Mouse (Mus musculus) hindbrain, embryonic 12.5 days (tissue): ENCODE results near the gene Mtif2. TPM values are rescaled to one million over a fixed set of nuclear protein-coding genes. Genes with fewer than 3 reads are reported as not detected.

Experiments used
- ATAC-seq: fragments of 200-750 bp; cut with Nextera tagmentation; 2 replicates; pipeline ENCODE4 v1.8.0; 2017; ENCODE audit warnings: moderate TSS enrichment; ENCODE audit not compliant: low FRiP score
- H3K27ac ChIP-seq: fragments of 300-500 bp; sonication (generic); 2 replicates; pipeline ENCODE4 v1.5.1; 2016; ENCODE audit warnings: mild to moderate bottlenecking
- H3K27me3 ChIP-seq: fragments of 300-500 bp; sonication (generic); 2 replicates; pipeline ENCODE4 v1.6.1; 2016; ENCODE audit warnings: mild to moderate bottlenecking
- H3K36me3 ChIP-seq: fragments of 300-500 bp; sonication (generic); 2 replicates; pipeline ENCODE4 v1.6.1; 2016; ENCODE audit warnings: mild to moderate bottlenecking
- H3K4me1 ChIP-seq: fragments of 300-500 bp; sonication (generic); 2 replicates; pipeline ENCODE4 v1.6.1; 2016
- H3K4me2 ChIP-seq: fragments of 300-500 bp; sonication (generic); replicated peaks from 2 replicates; pipeline ENCODE4 v1.6.1; 2016; ENCODE audit warnings: mild to moderate bottlenecking
- H3K4me3 ChIP-seq: fragments of 300-500 bp; sonication (generic); 2 replicates; pipeline ENCODE4 v1.5.1; 2016; ENCODE audit warnings: mild to moderate bottlenecking
- H3K9ac ChIP-seq: fragments of 300-500 bp; sonication (generic); 2 replicates; pipeline ENCODE4 v1.6.1; 2016; ENCODE audit warnings: mild to moderate bottlenecking, moderate library complexity
- H3K9me3 ChIP-seq: fragments of 300-500 bp; sonication (generic); replicated peaks from 2 replicates; pipeline ENCODE4 v1.6.1; 2016; ENCODE audit warnings: mild to moderate bottlenecking
- whole genome bisulfite sequencing: fragments of 180-500 bp; shearing (Covaris S2); methylation state at CpG from one replicate; pipeline ENCODE4 v1.1.7; 2016; 5-methylcytosine and 5-hydroxymethylcytosine counted together
- polyA plus RNA-seq: library from polyadenylated mRNA; unstranded; fragments of >200 nt; fragmentation: Nextera tagmentation; extraction: Ambion mirVana; gene quantifications from 2 replicates; pipeline ENCODE4 v1.2.1, GENCODE M21; 2016

The Mtif2 gene
- polyA plus RNA-seq, 1 experiment from 2014 or later: 54.7 TPM

DNA sequence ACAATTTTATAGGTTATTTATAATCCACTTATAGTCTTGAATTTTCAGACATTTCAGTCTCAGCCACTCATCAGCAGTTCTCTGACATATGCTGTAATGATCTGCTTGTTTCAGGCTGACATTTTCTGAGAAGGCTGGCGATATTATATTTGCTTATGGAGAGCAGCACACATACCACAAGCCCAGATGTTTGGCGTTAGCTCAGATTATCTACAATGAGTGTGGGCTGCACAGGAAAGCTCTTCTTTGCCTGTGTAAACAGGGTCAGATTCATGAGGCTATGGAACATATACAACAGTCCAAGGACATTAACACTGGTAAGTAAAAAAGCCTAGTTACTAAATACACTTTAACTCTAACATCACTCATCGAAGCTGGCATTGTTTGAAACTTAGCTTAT is 45.3 kb downstream of the Mtif2 start:
- H3K36me3 ChIP-seq: no peaks in the 10 kb centered on the region
- H3K27me3 ChIP-seq: no peaks in the 10 kb centered on the region
- no peaks in the 10 kb centered on the region for H3K4me1 ChIP-seq
- ATAC-seq: no peak
- no peak overlapping the region for H3K4me3 ChIP-seq
- no peak overlapping the region for H3K9ac ChIP-seq
- H3K9me3 ChIP-seq: no peaks in the 10 kb centered on the region
- H3K27ac ChIP-seq: no peak overlapping the region
- 80% methylated on average over 3 of the region's 3 CpGs for WGBS
- H3K4me2 ChIP-seq: no peak overlapping the region

- 77% methylated on average over 2 of the region's 2 CpGs for WGBS
- no peaks in the 10 kb centered on the region for H3K4me1 ChIP-seq
- H3K9me3 ChIP-seq: no peaks in the 10 kb centered on the region
- ATAC-seq: no peak
- no peak overlapping the region for H3K4me3 ChIP-seq
- H3K36me3 ChIP-seq: no peaks in the 10 kb centered on the region
- no peak overlapping the region for H3K4me2 ChIP-seq
- no peaks in the 10 kb centered on the region for H3K27me3 ChIP-seq
- H3K27ac ChIP-seq: no peak overlapping the region
- no peak overlapping the region for H3K9ac ChIP-seq
These were observed 46.4 kb downstream of the Mtif2 start for GRCm38 (mm10) chr11:29572656-29573055.

DNA sequence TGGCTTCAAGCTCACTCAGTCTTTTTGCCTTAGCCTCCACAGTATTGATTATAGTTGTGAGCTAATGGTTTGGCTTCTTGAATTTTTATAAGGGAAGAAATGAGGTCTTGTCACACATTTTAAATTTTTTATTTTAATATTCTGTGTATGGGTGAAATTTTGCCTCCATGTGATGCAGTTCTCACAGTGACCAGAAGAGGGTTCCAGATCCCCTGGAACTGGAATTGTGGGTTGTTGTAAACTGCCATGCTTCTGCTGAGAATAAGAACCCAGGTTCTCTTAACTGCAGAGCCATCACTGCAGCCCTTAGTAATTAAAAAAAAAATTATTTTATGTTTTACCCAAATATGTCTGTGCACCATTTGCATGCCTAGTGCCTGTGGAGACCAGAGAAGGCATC is 53.4 kb downstream of the Mtif2 start:
- Histone ChIP-seq H3K4me2 (no peak overlapping the region), H3K36me3 (no peaks in the 10 kb centered on the region), H3K9ac (no peak overlapping the region), H3K9me3 (no peaks in the 10 kb centered on the region), H3K4me1 (no peaks in the 10 kb centered on the region), H3K27ac (no peak overlapping the region), H3K4me3 (no peak overlapping the region), H3K27me3 (no peaks in the 10 kb centered on the region)
- ATAC-seq: no peak

Other genes starting within 250 kb of the Mtif2 start
- gene Ccdc88a, start 152.8 kb upstream of the Mtif2 start, polyA plus RNA-seq: 82.6 and 89.8 TPM in 2 replicates
- gene Prorsd1, start 11.4 kb upstream of the Mtif2 start, polyA plus RNA-seq: 19.0 and 19.6 TPM in 2 replicates
- 0.29 TPM in 1 of 2 replicates, not detected in the other for gene Clhc1, start 21.5 kb downstream of the Mtif2 start, polyA plus RNA-seq
- gene Rps27a, start 21.7 kb downstream of the Mtif2 start, polyA plus RNA-seq: 662 and 771 TPM in 2 replicates
- gene Rtn4, start 166.5 kb downstream of the Mtif2 start, polyA plus RNA-seq: 115 and 117 TPM in 2 replicates